Mouse (Mus musculus): ENCODE data around the gene Tmpo.

The Tmpo gene

DNA sequence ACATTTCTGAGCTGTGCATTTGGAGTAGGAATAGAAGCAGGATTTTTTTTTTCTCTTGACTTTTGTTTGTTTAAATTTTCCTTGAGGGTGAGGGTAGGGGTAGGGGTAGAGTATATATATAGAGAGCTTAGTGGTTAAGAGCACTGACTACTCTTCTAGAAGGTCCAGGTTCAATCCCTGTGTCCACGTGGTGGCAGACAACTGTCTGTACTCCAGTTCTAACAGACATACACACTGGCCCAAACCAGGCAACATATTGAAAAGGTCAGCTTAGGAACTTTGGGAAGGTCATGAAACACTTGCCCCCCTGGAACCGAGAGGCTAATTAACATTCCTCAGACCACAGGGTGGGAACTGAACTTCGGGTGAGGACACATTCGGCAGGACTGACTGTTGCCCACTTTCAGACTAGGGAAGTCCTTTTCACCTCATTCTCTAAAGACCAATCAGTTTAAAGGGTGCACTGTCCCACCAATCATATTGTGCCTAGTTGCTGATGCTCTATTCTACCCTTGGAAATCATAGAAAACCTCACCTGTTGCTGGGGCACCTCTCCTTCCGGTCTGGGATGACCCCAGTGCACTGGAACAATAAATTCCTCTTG, 7.7 kb upstream of the Tmpo start:
- in situ Hi-C loops (cut with MboI; ENCODE audit: unreplicated experiment in 2 of 2) = loop anchor here (10.0 to 25.0 kb wide), 6 partner anchors 454 to 1974 kb away; partner anchors contain the start of genes Actr6 (in 1 of the 2), Cdk17 (in 1 of the 2), Gas2l3 (in 1 of the 2) and Uhrf1bp1l (in 1 of the 2)

- in situ Hi-C loops (cut with MboI; ENCODE audit: unreplicated experiment in 2 of 2) = loop anchor here (10.0 to 25.0 kb wide), 6 partner anchors 453 to 1974 kb away; partner anchors contain the start of genes Actr6 (in 1 of the 2), Cdk17 (in 1 of the 2), Gas2l3 (in 1 of the 2) and Uhrf1bp1l (in 1 of the 2)
These were observed 6.8 kb upstream of the Tmpo start for GRCm38 (mm10) chr10:91187872-91188271.

- in situ Hi-C loops (cut with MboI; ENCODE audit: unreplicated experiment in 2 of 2) = loop anchor here (10.0 to 25.0 kb wide), 6 partner anchors 453 to 1975 kb away; partner anchors contain the start of genes Actr6 (in 1 of the 2), Cdk17 (in 1 of the 2), Gas2l3 (in 1 of the 2) and Uhrf1bp1l (in 1 of the 2)
These were observed 6.2 kb upstream of the Tmpo start for GRCm38 (mm10) chr10:91187349-91187748.

DNA sequence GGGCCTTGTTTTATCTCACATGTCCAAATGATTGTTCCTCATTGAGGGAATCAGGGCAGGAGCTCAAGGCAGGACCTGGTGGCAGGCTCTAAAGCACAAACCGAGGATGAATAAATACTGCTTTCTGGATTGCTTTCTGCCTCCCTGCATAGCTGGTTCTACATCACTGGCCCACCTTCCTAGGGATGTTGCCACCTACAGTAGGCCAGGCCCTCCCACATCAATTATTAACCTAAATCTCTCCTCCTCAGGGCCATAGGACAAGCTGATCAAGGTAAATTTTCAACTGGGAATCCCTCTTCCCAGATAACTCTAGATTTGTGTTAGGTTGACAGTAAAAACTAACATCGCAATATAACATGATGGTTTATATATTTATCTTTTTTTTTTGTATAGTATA, 4.6 kb upstream of the Tmpo start:
- in situ Hi-C loops (cut with MboI; ENCODE audit: unreplicated experiment in 2 of 2) = loop anchor here (10.0 to 25.0 kb wide), 6 partner anchors 451 to 1977 kb away; partner anchors contain the start of genes Actr6 (in 1 of the 2), Cdk17 (in 1 of the 2), Gas2l3 (in 1 of the 2) and Uhrf1bp1l (in 1 of the 2)

GRCm38 (mm10) chr10:91184893-91185292, 3.8 kb upstream of the Tmpo start:
- in situ Hi-C loops (cut with MboI; ENCODE audit: unreplicated experiment in 2 of 2) = loop anchor here (10.0 to 25.0 kb wide), 6 partner anchors 450 to 1977 kb away; partner anchors contain the start of genes Actr6 (in 1 of the 2), Cdk17 (in 1 of the 2), Gas2l3 (in 1 of the 2) and Uhrf1bp1l (in 1 of the 2)

DNA sequence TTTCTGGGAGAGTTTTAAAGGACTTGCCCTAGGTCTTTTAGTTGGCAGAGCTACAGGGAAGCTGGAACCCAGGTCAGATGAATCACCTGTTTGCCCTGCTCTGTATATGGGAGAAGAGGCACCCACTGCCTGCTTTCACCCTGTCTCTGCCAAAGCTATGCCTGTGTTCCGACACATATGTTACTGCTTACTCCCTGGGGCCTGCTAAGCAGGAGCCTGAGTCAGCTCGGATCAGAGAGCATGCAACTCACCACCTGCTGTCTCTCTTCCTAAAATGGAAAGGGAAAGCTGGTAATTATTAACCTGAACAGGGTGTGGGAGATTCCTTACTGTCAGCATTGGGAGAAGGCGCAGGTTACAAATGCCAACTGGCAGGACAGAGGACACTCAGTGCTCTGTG, 2.2 kb upstream of the Tmpo start:
- in situ Hi-C loops (cut with MboI; ENCODE audit: unreplicated experiment in 2 of 2) = loop anchor here (10.0 to 25.0 kb wide), 6 partner anchors 449 to 1979 kb away; partner anchors contain the start of genes Actr6 (in 1 of the 2), Cdk17 (in 1 of the 2), Gas2l3 (in 1 of the 2) and Uhrf1bp1l (in 1 of the 2)

DNA sequence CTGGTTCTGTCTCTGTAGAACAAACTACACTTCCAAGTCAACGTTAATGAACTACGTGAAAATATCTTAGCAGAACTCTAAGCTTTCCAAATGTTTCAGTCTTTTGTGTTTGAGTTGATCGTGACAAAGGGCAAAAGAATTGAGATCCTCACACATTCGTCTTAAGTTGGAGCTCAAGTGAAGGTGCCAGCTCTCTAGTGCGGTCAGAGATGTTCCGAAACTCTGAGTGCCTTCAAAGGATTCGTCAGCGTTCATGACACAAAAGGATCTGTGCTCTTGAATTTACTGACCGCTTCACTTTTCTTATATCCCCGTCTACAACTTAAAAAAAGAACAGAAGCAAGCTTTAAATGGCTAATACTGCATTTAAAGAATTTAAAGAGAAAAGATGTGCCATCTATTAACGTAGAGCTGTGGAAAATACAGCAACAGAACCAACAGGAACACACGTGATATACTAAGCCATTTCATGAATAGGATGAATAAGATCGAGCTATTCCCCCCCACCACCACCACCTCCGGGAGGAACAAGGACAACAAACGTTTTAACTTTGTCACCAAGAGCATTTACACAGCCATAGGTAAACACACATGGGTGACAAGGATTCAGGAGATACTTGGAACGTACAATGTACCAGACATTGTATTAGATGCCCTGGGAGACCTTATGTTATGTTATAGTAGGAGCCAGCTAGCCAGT, 1.3 kb upstream of the Tmpo start:
- in situ Hi-C loops (cut with MboI; ENCODE audit: unreplicated experiment in 2 of 2) = loop anchor here (10.0 to 25.0 kb wide), 6 partner anchors 448 to 1980 kb away; partner anchors contain the start of genes Actr6 (in 1 of the 2), Cdk17 (in 1 of the 2), Gas2l3 (in 1 of the 2) and Uhrf1bp1l (in 1 of the 2)

DNA sequence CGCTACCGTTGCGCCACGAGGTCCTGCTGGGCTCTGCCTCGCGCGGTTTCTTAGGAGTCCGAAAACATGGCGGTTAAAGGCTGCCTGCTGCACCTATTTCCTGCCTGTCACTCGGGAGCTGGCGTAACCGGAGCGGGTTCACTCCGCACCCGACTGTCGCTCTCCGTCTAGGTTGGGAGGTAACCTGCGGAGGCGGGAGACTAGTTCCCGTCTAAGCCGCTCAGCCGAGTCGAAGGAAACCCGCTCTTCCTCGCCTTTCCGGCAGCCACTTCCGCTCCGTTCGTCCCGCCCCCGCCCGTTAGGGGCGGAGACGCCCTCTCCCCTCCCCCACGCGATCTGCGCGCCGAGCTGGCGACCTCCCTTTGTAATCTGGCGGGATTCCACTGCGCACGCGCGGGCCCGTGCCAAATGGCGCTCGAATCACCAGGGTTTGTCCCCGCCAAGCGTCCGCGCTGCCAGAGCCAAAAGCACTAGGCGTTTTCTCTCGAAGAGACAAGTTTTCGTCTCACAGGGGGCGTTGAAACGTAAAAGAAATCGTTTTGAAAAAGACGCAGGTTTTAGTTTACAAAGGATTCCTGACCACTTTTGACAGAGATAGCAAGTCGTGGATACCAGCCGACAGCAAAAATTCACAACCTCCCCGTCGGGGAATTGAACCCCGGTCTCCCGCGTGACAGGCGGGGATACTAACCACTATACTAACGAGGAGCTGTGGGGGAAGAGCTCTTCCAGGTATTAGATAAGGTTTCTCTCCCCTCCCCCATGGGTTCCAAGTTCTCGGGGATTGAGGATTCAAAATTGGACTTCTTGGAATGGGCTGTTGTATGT, 560 bp upstream of the Tmpo start:
- in situ Hi-C loops (cut with MboI; ENCODE audit: unreplicated experiment in 2 of 2) = loop anchor here (10.0 to 25.0 kb wide), 6 partner anchors 447 to 1981 kb away; partner anchors contain the start of genes Actr6 (in 1 of the 2), Cdk17 (in 1 of the 2), Gas2l3 (in 1 of the 2) and Uhrf1bp1l (in 1 of the 2)

GRCm38 (mm10) chr10:91180301-91180700, 814 bp downstream of the Tmpo start:
- in situ Hi-C loops (cut with MboI; ENCODE audit: unreplicated experiment in 2 of 2) = loop anchor here (10.0 to 25.0 kb wide), 6 partner anchors 446 to 1982 kb away; partner anchors contain the start of genes Actr6 (in 1 of the 2), Cdk17 (in 1 of the 2), Gas2l3 (in 1 of the 2) and Uhrf1bp1l (in 1 of the 2)

GRCm38 (mm10) chr10:91179834-91180233, 1.3 kb downstream of the Tmpo start:
- in situ Hi-C loops (cut with MboI; ENCODE audit: unreplicated experiment in 2 of 2) = loop anchor here (10.0 to 25.0 kb wide), 6 partner anchors 445 to 1982 kb away; partner anchors contain the start of genes Actr6 (in 1 of the 2), Cdk17 (in 1 of the 2), Gas2l3 (in 1 of the 2) and Uhrf1bp1l (in 1 of the 2)

DNA sequence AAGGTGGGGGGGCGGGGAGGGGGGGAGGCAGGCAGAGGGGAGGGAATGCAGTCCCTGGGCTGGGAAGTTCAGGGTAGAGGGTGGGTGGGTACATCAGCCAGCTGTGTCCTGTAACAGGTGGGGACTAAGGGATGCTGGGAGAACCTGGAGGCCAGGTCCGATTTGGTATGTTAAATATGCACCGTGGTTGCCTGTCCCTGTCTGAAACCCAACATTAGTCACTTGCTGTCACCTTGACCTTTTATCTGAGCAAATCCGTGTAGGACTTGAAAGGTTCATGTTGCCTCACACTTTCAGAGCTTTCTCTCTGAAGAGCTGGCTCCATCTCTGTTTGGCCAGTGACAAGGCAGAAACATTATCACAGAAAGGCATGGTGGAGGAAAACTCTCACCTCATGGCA, 3.9 kb downstream of the Tmpo start:
- in situ Hi-C loops (cut with MboI; ENCODE audit: unreplicated experiment in 2 of 2) = loop anchor here (25.0 kb wide), 4 partner anchors 510 to 1985 kb away; partner anchors contain the start of genes Actr6 (in 1 of the 2), Cdk17 (in 1 of the 2), Gas2l3 (in 1 of the 2) and Uhrf1bp1l (in 1 of the 2)

DNA sequence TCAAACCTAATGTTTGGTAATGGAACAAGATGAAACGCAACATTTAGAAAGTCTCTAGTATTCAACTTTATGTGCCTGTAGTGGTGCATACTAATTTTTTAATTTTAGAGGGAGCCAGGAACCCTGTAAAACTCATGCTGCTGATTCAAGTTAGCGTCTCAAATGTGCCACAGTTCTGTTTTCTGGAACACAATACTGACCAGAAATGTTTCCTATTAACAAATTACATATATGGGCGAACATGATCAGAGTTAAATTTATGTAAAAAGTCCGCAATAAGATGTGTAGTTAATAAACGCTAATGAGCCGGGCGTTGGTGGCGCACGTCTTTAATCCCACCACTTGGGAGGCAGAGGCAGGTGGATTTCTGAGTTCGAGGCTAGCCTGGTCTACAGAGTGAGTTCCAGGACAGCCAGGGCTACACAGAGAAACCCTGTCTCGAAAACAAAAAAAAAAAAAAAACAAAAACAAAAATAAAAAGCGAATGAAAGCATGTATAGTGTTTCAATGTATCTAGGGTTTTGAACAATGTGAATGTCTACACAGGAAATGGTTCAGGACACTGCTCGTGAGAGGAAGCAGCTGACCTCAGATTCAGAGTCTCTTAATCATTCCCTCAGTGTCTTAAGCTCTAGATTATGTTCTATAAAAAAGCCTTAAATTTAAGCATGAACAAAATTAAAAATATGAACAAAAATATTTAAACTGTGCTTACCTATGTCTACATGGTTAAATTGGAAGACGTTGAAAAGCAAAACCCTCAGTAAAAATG, 8.6 kb downstream of the Tmpo start:
- in situ Hi-C loops (cut with MboI; ENCODE audit: unreplicated experiment in 2 of 2) = loop anchor here (25.0 kb wide), 1 partner anchor 310 kb away; no protein-coding TSS in a partner anchor

DNA sequence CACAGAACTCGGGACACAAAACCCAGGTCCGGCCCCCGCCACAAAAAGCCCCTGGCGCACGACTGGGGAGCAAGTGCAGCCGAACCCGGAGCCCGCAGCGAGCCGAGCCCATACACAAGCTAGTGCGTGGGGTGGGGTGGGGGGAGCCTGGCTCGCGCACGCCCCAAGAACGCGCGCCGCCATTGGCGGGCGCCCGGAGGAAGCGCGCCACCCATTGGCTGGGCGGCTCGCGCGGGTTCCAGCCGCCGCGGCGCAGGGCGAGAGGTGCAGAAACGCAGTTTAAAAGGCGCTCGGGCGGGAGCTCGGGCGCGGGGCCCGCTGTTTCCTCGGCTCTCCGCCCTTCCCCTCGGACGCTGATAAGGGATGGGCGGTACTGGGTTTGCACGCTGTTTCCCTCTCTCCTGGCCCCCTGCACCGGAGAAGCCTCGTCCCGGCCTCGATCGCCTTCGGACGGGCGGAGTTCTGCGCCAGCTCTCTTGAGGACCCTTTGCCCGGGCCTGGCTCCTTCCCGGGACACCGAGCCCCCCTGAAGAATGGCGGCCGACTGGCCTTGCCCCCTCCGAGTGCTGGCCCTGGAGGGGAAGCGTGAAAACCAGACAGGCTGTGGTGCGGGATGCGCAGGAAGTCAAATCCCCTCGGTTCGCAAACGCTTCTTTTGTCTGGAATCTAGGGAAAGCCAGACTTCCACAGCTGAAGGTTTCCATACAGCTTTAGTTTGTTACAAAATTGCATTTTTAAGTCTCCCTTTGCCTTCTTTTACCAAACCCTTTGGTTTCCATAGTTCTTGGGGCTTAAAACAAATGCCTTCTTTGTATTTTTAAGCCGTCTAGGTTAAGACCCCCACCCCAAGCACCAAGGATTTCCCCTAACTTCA, 9.4 kb downstream of the Tmpo start:
- in situ Hi-C loops (cut with MboI; ENCODE audit: unreplicated experiment in 2 of 2) = loop anchor here (25.0 kb wide), 1 partner anchor 309 kb away; no protein-coding TSS in a partner anchor

- in situ Hi-C loops (cut with MboI; ENCODE audit: unreplicated experiment in 2 of 2) = loop anchor here (25.0 kb wide), 1 partner anchor 309 kb away; no protein-coding TSS in a partner anchor
These were observed 10.1 kb downstream of the Tmpo start for GRCm38 (mm10) chr10:91171041-91171440.

- in situ Hi-C loops (cut with MboI; ENCODE audit: unreplicated experiment in 2 of 2) = loop anchor here (25.0 kb wide), 1 partner anchor 308 kb away; no protein-coding TSS in a partner anchor
These were observed 10.8 kb downstream of the Tmpo start for GRCm38 (mm10) chr10:91170143-91170941.

DNA sequence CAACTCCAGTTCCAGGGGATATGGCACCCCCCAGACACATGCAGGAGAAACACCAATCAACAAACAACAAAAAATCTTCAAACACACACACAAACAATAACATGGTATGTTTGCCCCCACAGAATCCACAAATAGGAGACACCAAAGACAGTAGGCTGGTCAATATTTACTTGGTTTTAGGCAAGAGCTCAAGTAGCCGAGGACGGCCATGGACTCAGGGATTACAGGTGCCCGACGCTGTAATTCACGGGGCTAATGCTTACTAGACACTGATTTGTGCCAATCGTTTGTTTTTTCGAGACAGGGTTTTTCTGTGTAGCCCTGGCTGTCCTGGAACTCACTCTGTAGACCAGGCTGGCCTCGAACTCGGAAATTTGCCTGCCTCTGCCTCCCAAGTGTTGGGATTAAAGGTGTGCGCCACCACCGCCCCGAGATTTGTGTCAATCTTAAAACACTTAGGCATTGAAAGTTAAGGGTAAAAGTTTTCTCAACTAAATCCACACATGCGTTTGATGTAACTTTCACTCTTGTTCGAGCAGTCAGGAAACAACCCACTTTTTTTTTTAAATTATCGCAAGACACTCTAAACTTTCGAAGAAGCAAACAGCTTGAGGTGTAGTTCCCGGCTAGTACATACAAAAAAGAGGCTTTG, 11.6 kb downstream of the Tmpo start:
- in situ Hi-C loops (cut with MboI; ENCODE audit: unreplicated experiment in 2 of 2) = loop anchor here (25.0 kb wide), 1 partner anchor 307 kb away; no protein-coding TSS in a partner anchor

Data from v-Abl transformed pro-B cells (cell line).